Mouse (Mus musculus) liver, adult 2 months (tissue): ENCODE results near the gene Nr3c2. TPM values are rescaled to one million over a fixed set of nuclear protein-coding genes. Genes with fewer than 3 reads are reported as not detected.

Source experiments
- DNase-seq: peaks from one replicate; pipeline ENCODE4 v3.0.0-alpha.2; 2011; ENCODE audit warnings: low read depth, low spot score; ENCODE audit errors: extremely low read depth
- H3K27ac ChIP-seq: fragments of 200-500 bp; replicated peaks from 2 replicates; pipeline ENCODE4 v1.5.1; 2012; ENCODE audit warnings: low read depth, mild to moderate bottlenecking, control low read depth, inconsistent platforms, low read length; ENCODE audit not compliant: insufficient read depth
- H3K27me3 ChIP-seq: fragments of 200-500 bp; 2 replicates; pipeline ENCODE4 v1.6.1; 2012; ENCODE audit warnings: mild to moderate bottlenecking, moderate library complexity, low read length, inconsistent platforms; ENCODE audit not compliant: control insufficient read depth, insufficient read depth
- H3K36me3 ChIP-seq: fragments of 200-500 bp; 2 replicates; pipeline ENCODE4 v1.6.1; 2012; ENCODE audit warnings: low read length, inconsistent platforms; ENCODE audit not compliant: control insufficient read depth, insufficient read depth
- H3K4me1 ChIP-seq: fragments of 200-500 bp; 2 replicates; pipeline ENCODE4 v1.6.1; 2011; ENCODE audit warnings: low read length; ENCODE audit not compliant: control insufficient read depth, insufficient read depth
- H3K4me3 ChIP-seq: fragments of 200-500 bp; 2 replicates; pipeline ENCODE4 v1.5.1; 2011; ENCODE audit warnings: low read depth, mild to moderate bottlenecking, control low read depth, low read length, moderate library complexity; ENCODE audit not compliant: insufficient read depth
- H3K79me2 ChIP-seq: fragments of 200-500 bp; 2 replicates; pipeline ENCODE4 v1.6.1; 2012; ENCODE audit warnings: inconsistent platforms, mild to moderate bottlenecking, low read length, moderate library complexity; ENCODE audit not compliant: control insufficient read depth, insufficient read depth
- H3K9ac ChIP-seq: fragments of 200-500 bp; 2 replicates; pipeline ENCODE4 v1.6.1; 2012; ENCODE audit warnings: low read depth, mild to moderate bottlenecking, control low read depth, inconsistent platforms, low read length
- CTCF ChIP-seq: fragments of 200-500 bp; IDR thresholded peaks from 2 replicates; pipeline ENCODE4 v1.5.1; 2011; ENCODE audit warnings: low read depth, low read length, control low read depth
- POLR2A ChIP-seq: fragments of 200-500 bp; IDR thresholded peaks from 2 replicates; pipeline ENCODE4 v1.6.1; 2011; ENCODE audit warnings: low read length, control low read depth; ENCODE audit not compliant: insufficient read depth; ENCODE audit errors: extremely low read depth
- WGBS: fragments of 180-500 bp; shearing (Covaris S2); methylation state at CpG from one replicate; pipeline ENCODE4 v1.1.7; 2018; 5-methylcytosine and 5-hydroxymethylcytosine counted together
- polyA plus RNA-seq: library from polyadenylated mRNA; depleted of rRNA; stranded (reverse); fragments of >200 nt; gene quantifications from 2 replicates; pipeline ENCODE4 v1.2.3, GENCODE M21; 2012
- total RNA-seq: library from RNA; depleted of rRNA; stranded (reverse); fragments of >200 nt; gene quantifications from 2 replicates; pipeline ENCODE4 v1.2.3, GENCODE M21; 2014

Gene Nr3c2
- total and polyA plus RNA-seq, 2 experiments = 4.7 to 14.8 TPM

DNA sequence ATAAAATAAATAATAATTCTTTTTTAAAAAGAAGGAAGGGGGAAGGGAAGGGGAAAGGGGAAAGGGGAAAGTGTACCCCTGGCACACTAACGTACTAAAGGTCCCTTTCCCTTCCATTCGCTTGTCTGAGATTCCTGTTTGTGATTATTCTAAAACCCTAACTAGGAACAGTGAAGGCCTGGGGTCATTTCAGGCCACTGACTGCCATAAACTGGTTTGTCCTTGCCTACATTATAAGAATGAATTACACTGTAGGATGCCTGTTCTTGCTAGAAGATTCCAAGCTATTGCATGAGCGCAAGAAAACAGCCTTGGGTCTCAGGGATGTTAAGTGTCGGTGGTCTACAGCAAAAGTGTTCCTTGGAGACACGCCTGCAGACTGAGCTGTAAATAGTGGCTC lies 355.2 kb downstream of the Nr3c2 start:
- Histone ChIP-seq H3K27me3 (no peaks in the 10 kb centered on the region), H3K4me3 (no peak overlapping the region), H3K36me3 (no peaks in the 10 kb centered on the region), H3K79me2 (no peaks in the 10 kb centered on the region), H3K4me1 (no peaks in the 10 kb centered on the region), H3K27ac (no peak overlapping the region), H3K9ac (no peak overlapping the region)
- no peak for DNase-seq
- WGBS = 91% methylated on average over 5 of the region's 5 CpGs
- TF ChIP-seq POLR2A (no peak), CTCF (no peak)

DNA sequence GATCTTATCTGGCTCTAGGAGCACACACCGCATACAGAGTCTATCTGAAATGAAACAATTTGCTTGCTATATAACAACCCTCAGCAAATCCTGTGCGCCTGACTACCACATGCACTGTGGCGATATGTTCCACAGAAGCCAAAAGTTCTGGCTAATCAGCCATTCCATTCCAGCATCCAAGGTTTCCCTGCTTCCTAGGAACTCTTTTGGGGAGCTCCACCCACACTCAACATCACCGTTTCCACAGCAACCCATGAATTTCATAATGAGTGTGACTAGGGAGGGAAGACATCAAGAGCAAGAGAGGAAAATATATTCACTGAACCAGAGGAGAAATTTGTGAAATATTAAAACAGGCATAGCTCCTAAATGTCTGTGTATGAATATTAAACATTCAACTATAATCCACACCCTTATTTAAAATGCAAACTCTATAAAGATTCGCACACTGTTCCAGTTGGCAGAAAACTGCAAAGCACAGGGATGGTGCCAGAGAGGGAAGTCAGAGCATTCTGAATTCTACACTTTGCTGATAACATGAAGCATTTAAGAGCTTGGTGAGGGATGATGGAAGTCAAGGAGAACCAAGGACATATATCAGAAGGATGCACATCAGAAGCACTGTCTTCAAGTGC lies 357.3 kb downstream of the Nr3c2 start:
- WGBS = 97% methylated on average over 5 of the region's 5 CpGs
- no peaks in the 10 kb centered on the region for H3K27me3 ChIP-seq
- no peaks in the 10 kb centered on the region for H3K79me2 ChIP-seq
- no peak overlapping the region for H3K27ac ChIP-seq
- no peaks in the 10 kb centered on the region for H3K4me1 ChIP-seq
- no peaks in the 10 kb centered on the region for H3K36me3 ChIP-seq
- no peak for DNase-seq
- H3K4me3 ChIP-seq = no peak overlapping the region
- H3K9ac ChIP-seq = no peak overlapping the region
- TF ChIP-seq CTCF (no peak), POLR2A (no peak)

DNA sequence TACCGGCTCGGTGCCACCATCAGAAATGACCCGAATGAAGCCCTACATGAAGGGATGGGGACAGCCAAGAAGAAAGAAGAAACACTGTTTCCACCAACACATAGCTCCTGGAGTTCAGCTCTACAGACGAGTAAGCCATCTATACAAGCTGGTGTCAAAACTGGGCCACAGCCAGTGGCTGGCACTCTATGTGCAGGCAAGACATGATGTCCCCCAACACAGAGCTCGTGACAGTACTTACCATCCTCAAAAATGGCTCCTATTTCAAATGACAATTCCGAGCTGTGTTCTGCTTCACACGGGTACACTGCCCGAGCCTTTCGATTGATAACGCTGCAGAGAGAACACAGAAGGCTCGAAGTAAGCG lies 357.8 kb downstream of the Nr3c2 start:
- H3K4me3 ChIP-seq = no peak overlapping the region
- TF ChIP-seq CTCF (no peak), POLR2A (no peak)
- no peaks in the 10 kb centered on the region for H3K4me1 ChIP-seq
- H3K79me2 ChIP-seq = no peaks in the 10 kb centered on the region
- no peak overlapping the region for H3K27ac ChIP-seq
- no peaks in the 10 kb centered on the region for H3K36me3 ChIP-seq
- no peak for DNase-seq
- no peaks in the 10 kb centered on the region for H3K27me3 ChIP-seq
- no peak overlapping the region for H3K9ac ChIP-seq
- WGBS = 97% methylated on average over 12 of the region's 12 CpGs

DNA sequence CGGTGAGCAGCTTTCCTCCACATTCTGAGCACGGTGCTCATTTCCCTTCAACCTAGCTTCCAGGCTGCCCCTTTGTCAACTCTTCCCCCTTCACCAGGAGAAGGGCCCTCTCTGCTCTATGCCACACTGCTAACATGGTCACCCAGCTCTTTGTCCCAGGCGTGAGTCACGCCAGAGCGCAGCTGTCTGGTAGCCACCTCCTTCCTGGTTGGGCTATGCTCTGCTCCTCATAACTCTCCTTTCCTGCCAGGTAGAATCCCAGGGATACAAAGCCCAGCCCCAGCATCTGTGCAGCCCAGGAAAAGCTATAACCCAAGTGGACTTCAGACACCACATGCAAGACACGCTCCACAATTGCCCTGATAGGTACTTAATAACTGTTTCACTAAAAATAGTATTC lies 362.0 kb downstream of the Nr3c2 start:
- H3K9ac ChIP-seq = no peak overlapping the region
- no peaks in the 10 kb centered on the region for H3K79me2 ChIP-seq
- TF ChIP-seq POLR2A = no peak
- no peak for TF ChIP-seq CTCF
- WGBS = 95% methylated on average over 6 of the region's 6 CpGs
- no peak for DNase-seq
- H3K27me3 ChIP-seq = no peaks in the 10 kb centered on the region
- no peak overlapping the region for H3K4me3 ChIP-seq
- no peak overlapping the region for H3K27ac ChIP-seq
- H3K36me3 ChIP-seq = no peaks in the 10 kb centered on the region
- H3K4me1 ChIP-seq = no peaks in the 10 kb centered on the region

DNA sequence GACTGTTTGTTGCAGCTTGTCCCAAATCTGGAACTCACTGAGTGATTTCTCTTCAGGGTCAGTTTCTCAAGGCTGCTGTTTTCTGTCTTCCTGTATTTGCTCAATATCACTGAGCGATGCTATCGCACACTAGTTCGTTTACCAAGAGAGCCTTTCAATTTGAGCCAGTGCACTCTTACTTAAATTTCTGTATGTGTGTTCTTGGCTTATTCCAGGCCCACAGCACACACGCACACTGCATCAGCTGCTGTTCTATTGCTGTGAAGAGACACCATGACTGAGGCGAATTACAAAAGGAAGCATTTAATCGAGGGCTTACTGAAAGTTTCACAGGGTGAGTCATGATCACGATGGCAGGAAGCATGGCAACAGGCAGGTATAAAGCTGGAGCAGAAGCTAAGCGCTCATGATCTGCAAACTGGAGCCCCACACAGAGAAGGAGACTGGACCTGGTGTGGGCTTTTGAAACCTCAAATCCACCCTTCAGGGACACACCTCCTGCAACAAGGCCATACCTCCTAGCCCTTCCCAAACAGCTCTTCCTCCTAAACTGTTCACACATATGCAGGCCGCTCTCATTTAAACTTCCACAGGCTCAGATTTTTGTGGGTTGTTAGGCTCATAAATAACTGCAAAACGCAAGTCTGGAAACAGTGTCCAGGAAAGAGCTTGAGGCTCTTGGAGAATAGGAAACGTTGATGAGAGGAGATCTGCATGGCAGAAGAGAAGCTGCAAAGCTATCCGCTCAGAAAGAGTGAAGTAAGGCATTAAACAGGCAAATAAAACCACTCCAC lies 363.2 kb downstream of the Nr3c2 start:
- no peak overlapping the region for H3K4me3 ChIP-seq
- H3K36me3 ChIP-seq = no peaks in the 10 kb centered on the region
- 87% methylated on average over 12 of the region's 12 CpGs for WGBS
- H3K27ac ChIP-seq = no peak overlapping the region
- TF ChIP-seq POLR2A (no peak), CTCF (no peak)
- no peaks in the 10 kb centered on the region for H3K27me3 ChIP-seq
- no peaks in the 10 kb centered on the region for H3K4me1 ChIP-seq
- H3K9ac ChIP-seq = no peak overlapping the region
- no peak for DNase-seq
- no peaks in the 10 kb centered on the region for H3K79me2 ChIP-seq

DNA sequence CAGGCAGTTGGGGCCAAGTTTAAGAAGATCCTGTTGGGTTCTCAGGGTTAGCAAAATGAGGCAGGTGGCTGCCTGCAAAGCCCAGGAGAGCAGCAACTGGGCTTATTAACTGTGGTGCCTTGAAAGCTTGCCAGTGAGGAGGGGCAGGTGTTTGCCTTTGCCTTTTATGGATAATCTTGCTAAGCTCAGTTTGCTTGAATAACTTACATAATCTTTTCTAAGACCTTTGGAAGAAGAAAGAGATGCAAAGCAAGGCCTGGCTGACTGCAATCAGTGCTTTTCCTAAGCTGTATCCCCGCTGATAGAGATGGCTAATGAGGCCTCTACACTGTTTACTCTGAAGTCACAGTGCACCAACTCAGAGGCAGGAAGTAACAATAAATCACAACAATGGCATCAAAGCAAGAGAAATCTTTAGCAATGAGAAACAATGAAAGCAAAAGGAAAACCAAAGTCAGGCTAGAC lies 368.7 kb downstream of the Nr3c2 start:
- Histone ChIP-seq H3K36me3 (no peaks in the 10 kb centered on the region), H3K27me3 (no peaks in the 10 kb centered on the region), H3K4me1 (no peaks in the 10 kb centered on the region), H3K9ac (no peak overlapping the region), H3K4me3 (no peak overlapping the region), H3K79me2 (no peaks in the 10 kb centered on the region), H3K27ac (no peak overlapping the region)
- TF ChIP-seq POLR2A (no peak), CTCF (no peak)
- no peak for DNase-seq
- 70% methylated on average over 1 of the region's 1 CpGs for WGBS
